Mouse (Mus musculus) testis, adult 2 months (tissue): ENCODE data around the gene Far2.

Experiments used
- CTCF ChIP-seq: fragments of 200-500 bp; IDR thresholded peaks from 2 replicates; pipeline ENCODE4 v1.5.1; 2012; ENCODE audit warnings: low read depth, mild to moderate bottlenecking, inconsistent platforms, low read length, moderate library complexity; ENCODE audit not compliant: control insufficient read depth, insufficient read depth, insufficient replicate concordance
- POLR2A ChIP-seq: fragments of 200-500 bp; IDR thresholded peaks from 2 replicates; pipeline ENCODE4 v1.6.1; 2012; ENCODE audit warnings: low read depth, mild to moderate bottlenecking, inconsistent platforms, low read length, moderate library complexity; ENCODE audit not compliant: control insufficient read depth

DNA sequence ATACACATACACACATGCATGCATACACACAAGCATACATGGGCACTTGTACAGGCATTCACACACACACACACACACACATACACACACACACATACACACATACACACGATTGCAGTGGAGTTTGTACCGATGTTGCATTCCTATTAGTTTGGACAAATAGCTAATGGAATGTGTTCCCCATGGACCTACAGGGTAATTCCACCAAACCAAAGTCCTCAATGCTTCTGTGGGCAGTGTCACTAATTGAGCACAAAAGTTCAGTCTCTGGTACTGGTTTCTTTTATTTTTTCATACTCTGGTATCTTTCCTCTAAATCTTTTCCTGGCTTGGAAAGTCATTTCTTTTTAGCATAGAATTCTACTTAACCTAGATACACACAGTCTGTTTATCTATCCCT lies 36.8 kb downstream of the Far2 start:
- TF ChIP-seq POLR2A (no peak), CTCF (no peak)
